Mouse (Mus musculus): ENCODE measurements around the gene Gm6034. TPM values are rescaled to one million over a fixed set of nuclear protein-coding genes. Genes with fewer than 3 reads are reported as not detected.

The Gm6034 gene
- total RNA-seq (2023), result not detected

GRCm38 (mm10) chr17:36042610-36043169 lies at the start of gene Gm6034, which contains the start of gene H2-T22:
TSS of gene Gm6034 (plus strand) at chr17:36042961.
TSS of gene H2-T22 (minus strand) at chr17:36042747.

GRCm38 (mm10) chr17:36020191-36021073 lies 22.3 kb upstream of the Gm6034 start, which contains the start of gene H2-T24:
TSS of gene H2-T24 (minus strand) at chr17:36020560.

GRCm38 (mm10) chr17:36032351-36032875 lies 10.3 kb upstream of the Gm6034 start, which contains the start of gene H2-T23:
TSS of gene H2-T23 (minus strand) at chr17:36032855.

GRCm38 (mm10) chr17:36058362-36058761 lies 15.6 kb downstream of the Gm6034 start, which contains the start of gene Gm11127:
TSS of gene Gm11127 (minus strand) at chr17:36058371.

Other genes starting within 250 kb of the Gm6034 start
- 10 to 100 TPM; 48.1 to 53.2 TPM for gene Ier3, start 221.3 kb upstream of the Gm6034 start, total RNA-seq (2023)
- 10 to 100 TPM; 49.4 to 58.8 TPM for gene Flot1, start 219.7 kb upstream of the Gm6034 start, total RNA-seq (2023)
- gene Tubb5, start 204.7 kb upstream of the Gm6034 start, total RNA-seq (2023), result 100 to 1,000 TPM; 163 to 175 TPM
- 10 to 100 TPM; 37.7 to 38.5 TPM for gene Mdc1, start 201.4 kb upstream of the Gm6034 start, total RNA-seq (2023)
- gene Nrm, start 181.6 kb upstream of the Gm6034 start, total RNA-seq (2023), result 10 to 100 TPM; 37.1 to 37.2 TPM
- gene Ppp1r18, start 177.4 kb upstream of the Gm6034 start, total RNA-seq (2023), result 100 to 1,000 TPM; 219 TPM
- 10 to 100 TPM; 76.0 to 84.5 TPM for gene Dhx16, start 163.1 kb upstream of the Gm6034 start, total RNA-seq (2023)
- gene 2310061I04Rik, start 145.5 kb upstream of the Gm6034 start, total RNA-seq (2023), result 10 to 100 TPM; 13.3 to 21.1 TPM
- 10 to 100 TPM; 19.6 to 29.1 TPM for gene Atat1, start 132.9 kb upstream of the Gm6034 start, total RNA-seq (2023)
- 10 to 100 TPM; 35.6 to 39.0 TPM for gene Mrps18b, start 126.6 kb upstream of the Gm6034 start, total RNA-seq (2023)
- 100 to 1,000 TPM; 137 to 142 TPM for gene Ppp1r10, start 126.5 kb upstream of the Gm6034 start, total RNA-seq (2023)
- gene Abcf1, start 73.2 kb upstream of the Gm6034 start, total RNA-seq (2023), result 100 to 1,000 TPM; 141 to 162 TPM
- 10 to 100 TPM; 63.8 to 71.6 TPM for gene Gnl1, start 63.1 kb upstream of the Gm6034 start, total RNA-seq (2023)
- gene Prr3, start 62.7 kb upstream of the Gm6034 start, total RNA-seq (2023), result 10 to 100 TPM; 83.9 to 100.0 TPM
- gene H2-T24, start 22.4 kb upstream of the Gm6034 start, total RNA-seq (2023), result 10 to 100 TPM; 45.7 to 54.4 TPM
- gene H2-T23, start 10.1 kb upstream of the Gm6034 start, total RNA-seq (2023), result 100 to 1,000 TPM; 278 to 280 TPM
- gene H2-T22, start 214 bp upstream of the Gm6034 start, total RNA-seq (2023), result 10 to 100 TPM; 51.9 to 64.4 TPM
- gene Gm11127, start 15.4 kb downstream of the Gm6034 start, total RNA-seq (2023), result 10 to 100 TPM; 66.2 to 67.1 TPM
- gene Gm19684, start 78.7 kb downstream of the Gm6034 start, total RNA-seq (2023), result 1 to 10 TPM; 2.0 to 2.6 TPM
- gene Gm7030, start 86.5 kb downstream of the Gm6034 start, total RNA-seq (2023), result 10 to 100 TPM; 10.6 to 10.8 TPM
- not detected for gene Gm8909, start 125.6 kb downstream of the Gm6034 start, total RNA-seq (2023)
- not detected for gene H2-T3, start 147.3 kb downstream of the Gm6034 start, total RNA-seq (2023)
- gene Rpp21, start 215.1 kb downstream of the Gm6034 start, total RNA-seq (2023), result 10 to 100 TPM; 49.5 to 53.5 TPM
- gene Trim39, start 229.3 kb downstream of the Gm6034 start, total RNA-seq (2023), result 10 to 100 TPM; 25.7 to 30.4 TPM
- not detected for gene H2-M10.2, start 243.5 kb downstream of the Gm6034 start, total RNA-seq (2023)